Mouse (Mus musculus) cerebellum, adult 9-11 months (tissue): ENCODE results near the gene Nf2.

ENCODE experiments used
- DNase-seq: peaks from one replicate; pipeline ENCODE4 v3.0.0; 2022

Gene Nf2

GRCm38 (mm10) chr11:4789691-4790090 is 59.6 kb downstream of the Nf2 start:
- DNase-seq: no peak

GRCm38 (mm10) chr11:4784629-4785142 is 64.7 kb downstream of the Nf2 start:
- no peak for DNase-seq

- DNase-seq: no peak
Measured at GRCm38 (mm10) chr11:4783116-4783515, 66.2 kb downstream of the Nf2 start.

GRCm38 (mm10) chr11:4780927-4781326 is 68.4 kb downstream of the Nf2 start:
- DNase-seq: no peak

- DNase-seq: peak; percentile 45
Measured at GRCm38 (mm10) chr11:4772925-4773324, 76.4 kb downstream of the Nf2 start.

GRCm38 (mm10) chr11:4771756-4772155 is 77.6 kb downstream of the Nf2 start:
- no peak for DNase-seq

- DNase-seq: no peak
Measured at GRCm38 (mm10) chr11:4769881-4770280, 79.5 kb downstream of the Nf2 start.

- DNase-seq: no peak
Measured at GRCm38 (mm10) chr11:4769293-4769692, 80.0 kb downstream of the Nf2 start.

GRCm38 (mm10) chr11:4768399-4768798 is 80.9 kb downstream of the Nf2 start:
- DNase-seq: no peak

GRCm38 (mm10) chr11:4764476-4764875 is 84.9 kb downstream of the Nf2 start:
- DNase-seq: no peak

GRCm38 (mm10) chr11:4763631-4764030 is 85.7 kb downstream of the Nf2 start:
- no peak for DNase-seq

GRCm38 (mm10) chr11:4762511-4762910 is 86.8 kb downstream of the Nf2 start:
- DNase-seq: no peak

GRCm38 (mm10) chr11:4761991-4762390 is 87.3 kb downstream of the Nf2 start:
- DNase-seq: no peak

- no peak for DNase-seq
Measured at GRCm38 (mm10) chr11:4760438-4760837, 88.9 kb downstream of the Nf2 start.

GRCm38 (mm10) chr11:4757789-4758158 is 91.6 kb downstream of the Nf2 start:
- no peak for DNase-seq

- DNase-seq: no peak
Measured at GRCm38 (mm10) chr11:4756984-4757788, 92.2 kb downstream of the Nf2 start.

- DNase-seq: no peak
Measured at GRCm38 (mm10) chr11:4756460-4756859, 92.9 kb downstream of the Nf2 start.

- no peak for DNase-seq
Measured at GRCm38 (mm10) chr11:4754867-4755266, 94.5 kb downstream of the Nf2 start.

GRCm38 (mm10) chr11:4754036-4754435 is 95.3 kb downstream of the Nf2 start:
- no peak for DNase-seq

GRCm38 (mm10) chr11:4752836-4753235 is 96.5 kb downstream of the Nf2 start:
- DNase-seq: no peak

- no peak for DNase-seq
Measured at GRCm38 (mm10) chr11:4750263-4750662, 99.1 kb downstream of the Nf2 start.

GRCm38 (mm10) chr11:4747285-4747684 is 102.1 kb downstream of the Nf2 start:
- DNase-seq: no peak

GRCm38 (mm10) chr11:4746733-4747132 is 102.6 kb downstream of the Nf2 start, which contains the start of gene Cabp7:
Cabp7 (minus strand) TSS chr11:4746778.
- DNase-seq: no peak

GRCm38 (mm10) chr11:4745969-4746368 is 103.4 kb downstream of the Nf2 start:
- DNase-seq: no peak

GRCm38 (mm10) chr11:4744691-4745090 is 104.6 kb downstream of the Nf2 start:
- no peak for DNase-seq
